Comparison of ENCODE assay signal across 8 mouse cellular contexts in the genomic region with DNA sequence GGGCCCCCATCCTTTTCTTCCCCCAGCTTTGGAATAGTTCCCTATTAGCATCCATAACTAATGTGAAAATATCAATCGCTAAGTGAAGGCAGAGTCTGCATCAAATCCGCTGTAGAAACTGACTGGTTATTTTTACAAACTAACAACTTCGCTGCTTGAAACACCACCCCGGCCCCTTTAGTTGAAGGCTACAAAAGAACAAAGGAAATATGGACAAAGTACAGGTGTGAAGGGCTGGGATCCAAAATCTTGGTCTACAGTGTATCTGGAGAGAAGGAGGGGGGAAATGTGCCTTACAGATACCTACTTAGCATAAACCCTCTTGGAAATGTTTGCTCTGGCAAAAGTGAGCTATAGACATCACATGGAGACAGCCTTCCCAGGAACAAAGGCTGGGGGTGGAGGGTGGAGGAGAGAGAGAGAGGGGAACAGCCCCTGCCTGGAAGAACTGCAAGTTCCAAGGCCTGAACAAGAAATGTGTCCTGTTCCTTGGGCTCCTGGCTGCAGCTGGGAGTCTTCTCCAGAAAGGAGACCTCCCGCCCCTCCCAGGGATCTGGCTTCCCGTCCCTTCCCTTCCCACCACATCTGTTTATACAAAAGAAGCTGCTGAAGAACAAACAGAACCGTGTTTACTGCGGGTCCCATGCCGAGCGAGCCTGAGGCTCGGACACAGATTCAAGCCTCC. TPM values are rescaled to one million over a fixed set of nuclear protein-coding genes. Genes with fewer than 3 reads are reported as not detected.
DNase-seq lines count a peak whose midpoint lies in the region; ATAC-seq lines count a peak whose summit lies in the region.
"Had no signal": no experiment of that assay in that cellular context is flagged by ENCODE, and none has a peak within 500 bp of the region (broad histone marks: within the 10 kb centered on the region; RNA-seq: fewer than 3 reads in every experiment).

No protein-coding gene starts in this region.

- H3K36me3 ChIP-seq in stomach, embryonic 14.5 days (ENCODE audit: control insufficient read depth, insufficient read depth, low read length): no peaks in the 10 kb centered on the region
- no peaks in the 10 kb centered on the region for H3K36me3 ChIP-seq in liver, embryonic 11.5 days (ENCODE audit: control insufficient read depth, insufficient read depth, low read length)

- H3K4me2 ChIP-seq in stomach, embryonic 14.5 days (replicated peaks; ENCODE audit: low read depth, low read length): peak overlapping the region; percentile 87; the same call in 1 of the 2 replicates
- H3K4me2 ChIP-seq in liver, embryonic 11.5 days: no peak overlapping the region

- WGBS in stomach, embryonic 14.5 days: 20% methylated on average over 11 of the region's 11 CpGs
- 43% methylated on average over 11 of the region's 11 CpGs for WGBS in liver, embryonic 11.5 days

- intact Hi-C loops in heart, postnatal 10 days (cut with DNase I): loop anchor here (5.0 kb wide), 1 partner anchor 237 kb away; no protein-coding TSS in a partner anchor

- peaks cover 14% of the 10 kb centered on the region; the same call in 1 of the 2 replicates for H3K4me1 ChIP-seq in stomach, embryonic 14.5 days (ENCODE audit: control insufficient read depth, insufficient read depth, low read length)
- H3K4me1 ChIP-seq in liver, embryonic 11.5 days (replicated peaks; ENCODE audit: control insufficient read depth, insufficient read depth, low read length): peaks cover 3% of the 10 kb centered on the region; the same call in 1 of the 2 replicates

- peak; percentile 9 for DNase-seq in right cerebral cortex, postnatal 4 days
- no peak for DNase-seq in right cerebral cortex, postnatal 14 days
- DNase-seq in heart, postnatal 10 days: peak; percentile 39 to 46
- peak; percentile 73 to 84 for DNase-seq in lung, adult 18-20 months
- no peak for DNase-seq in liver, embryonic 11.5 days (ENCODE audit: low spot score)
- DNase-seq in spleen, postnatal 10 days (ENCODE audit: low spot score in 2 of 2): no peak

- no peaks in the 10 kb centered on the region for H3K9me3 ChIP-seq in stomach, embryonic 14.5 days (ENCODE audit: control insufficient read depth, low read depth, low read length)
- H3K9me3 ChIP-seq in liver, embryonic 11.5 days (ENCODE audit: control insufficient read depth, low read length): no peaks in the 10 kb centered on the region
- H3K9me3 ChIP-seq: megakaryocyte, embryonic 14.5 days had no signal

- H3K27ac ChIP-seq in stomach, embryonic 14.5 days (ENCODE audit: low read length): peak overlapping the region; percentile 98
- no peak overlapping the region for H3K27ac ChIP-seq in liver, embryonic 11.5 days (ENCODE audit: low read depth, low read length)

- H3K27me3 ChIP-seq in stomach, embryonic 14.5 days (ENCODE audit: control insufficient read depth, insufficient read depth, low read length): no peaks in the 10 kb centered on the region
- H3K27me3 ChIP-seq in liver, embryonic 11.5 days (replicated peaks; ENCODE audit: control insufficient read depth, insufficient read depth, low read length): peaks cover 55% of the 10 kb centered on the region

- H3K9ac ChIP-seq in stomach, embryonic 14.5 days (replicated peaks; ENCODE audit: low read depth, low read length): no peak overlapping the region
- H3K9ac ChIP-seq in liver, embryonic 11.5 days (ENCODE audit: low read depth, low read length): no peak overlapping the region

- H3K4me3 ChIP-seq in stomach, embryonic 14.5 days (ENCODE audit: low read depth, low read length): no peak overlapping the region
- no peak overlapping the region for H3K4me3 ChIP-seq in liver, embryonic 11.5 days (ENCODE audit: low read depth, low read length)
- H3K4me3 ChIP-seq: megakaryocyte, embryonic 14.5 days had no signal

- ATAC-seq in stomach, embryonic 14.5 days (ENCODE audit: insufficient number of reproducible peaks, insufficient read depth, low FRiP score, low read depth): no peak
- ATAC-seq in liver, embryonic 11.5 days (replicated peaks; ENCODE audit: low FRiP score): no peak

RNA-seq across cellular contexts. Expression of gene Aff3, which starts 35.7 kb away (rescaled TPM):
- 1 to 10 TPM; 5.2 to 6.9 TPM for total RNA-seq in heart, postnatal 10 days (2021)
- 8.0 and 8.2 TPM in 2 replicates for polyA plus RNA-seq in stomach, embryonic 14.5 days (2014; fragmentation: Nextera tagmentation; extraction: Ambion mirVana)
- polyA plus RNA-seq in liver, embryonic 11.5 days (2014; fragmentation: Nextera tagmentation; extraction: Ambion mirVana): 4.4 and 4.7 TPM in 2 replicates

Comparison
In these comparisons a context has a peak if more than half of its experiments do, and no peak if none do; other contexts are left out.
1. DNase-seq: peak in right cerebral cortex, postnatal 4 days (single experiment), heart, postnatal 10 days (2 of 2) and lung, adult 18-20 months (2 of 2); none in right cerebral cortex, postnatal 14 days (single experiment), liver, embryonic 11.5 days (single experiment) and spleen, postnatal 10 days (0 of 2).